Mouse (Mus musculus): ENCODE data around the gene Gm17387. TPM values are rescaled to one million over a fixed set of nuclear protein-coding genes. Genes with fewer than 3 reads are reported as not detected.
"Not testable (repeated sequence)": the region's sequence is repeated elsewhere in the genome, so short reads cannot be mapped to it uniquely, and the experiment has no call there.

The Gm17387 gene
- total RNA-seq, 2 experiments from 2014 or later, result not detected

GRCm38 (mm10) chr7:141016707-141017697 lies 11.9 kb upstream of the Gm17387 start:
- DNase-seq (ENCODE audit: low spot score in 2 of 2), result no peak

GRCm38 (mm10) chr7:141017824-141018223 lies 11.1 kb upstream of the Gm17387 start, which contains the start of gene Ifitm6:
Gene Ifitm6, minus strand, starts transcription at chr7:141017924.
- DNase-seq (ENCODE audit: low spot score in 2 of 2), result not testable (repeated sequence)

GRCm38 (mm10) chr7:141019028-141019427 lies 9.9 kb upstream of the Gm17387 start:
- DNase-seq (ENCODE audit: low spot score in 2 of 2), result no peak

DNA sequence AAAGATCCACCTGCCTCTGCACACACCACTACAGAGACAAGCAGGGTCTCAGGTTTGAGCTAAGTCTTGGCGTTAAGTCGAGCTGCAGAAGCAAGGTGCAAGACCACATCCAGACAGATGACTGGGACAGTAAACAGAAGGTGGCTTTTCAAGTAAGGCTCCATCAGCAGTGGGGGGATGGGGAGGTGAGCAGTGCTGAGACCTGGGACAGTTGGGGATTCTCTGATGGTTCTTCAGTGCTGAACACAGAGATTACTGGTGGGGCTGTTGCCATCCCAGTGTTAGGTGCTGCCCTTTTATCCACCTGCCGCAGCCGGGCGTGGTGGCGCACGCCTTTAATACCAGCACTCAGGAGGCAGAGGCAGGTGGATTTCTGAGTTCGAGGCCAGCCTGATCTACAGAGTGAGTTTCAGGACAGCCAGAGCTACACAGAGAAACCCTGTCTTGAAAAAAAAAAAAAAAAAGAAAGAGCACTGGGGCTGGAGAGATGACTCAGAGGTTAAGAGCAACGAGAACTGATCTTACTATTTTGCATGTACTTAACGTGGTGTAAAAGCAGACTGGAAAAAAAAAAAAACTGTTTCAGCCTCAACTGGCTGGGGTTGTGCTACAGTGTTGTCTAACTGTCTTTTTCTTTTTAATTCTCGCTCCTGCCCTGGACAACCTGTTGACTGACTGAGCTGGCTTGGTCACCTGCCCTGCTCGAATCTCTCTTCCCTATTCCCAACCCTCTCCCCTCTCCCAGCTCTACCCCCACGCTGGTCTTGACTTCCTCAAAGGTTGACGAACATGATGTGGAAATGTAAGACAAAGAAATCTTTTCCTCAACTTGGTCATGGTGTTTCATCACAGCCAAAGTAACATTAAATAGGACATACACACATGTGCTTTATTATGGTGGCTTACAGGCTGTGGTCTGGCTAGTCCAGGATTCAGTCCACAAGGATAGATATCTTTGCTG lies 7.2 kb upstream of the Gm17387 start:
- DNase-seq (ENCODE audit: low spot score in 2 of 2), result no peak

DNA sequence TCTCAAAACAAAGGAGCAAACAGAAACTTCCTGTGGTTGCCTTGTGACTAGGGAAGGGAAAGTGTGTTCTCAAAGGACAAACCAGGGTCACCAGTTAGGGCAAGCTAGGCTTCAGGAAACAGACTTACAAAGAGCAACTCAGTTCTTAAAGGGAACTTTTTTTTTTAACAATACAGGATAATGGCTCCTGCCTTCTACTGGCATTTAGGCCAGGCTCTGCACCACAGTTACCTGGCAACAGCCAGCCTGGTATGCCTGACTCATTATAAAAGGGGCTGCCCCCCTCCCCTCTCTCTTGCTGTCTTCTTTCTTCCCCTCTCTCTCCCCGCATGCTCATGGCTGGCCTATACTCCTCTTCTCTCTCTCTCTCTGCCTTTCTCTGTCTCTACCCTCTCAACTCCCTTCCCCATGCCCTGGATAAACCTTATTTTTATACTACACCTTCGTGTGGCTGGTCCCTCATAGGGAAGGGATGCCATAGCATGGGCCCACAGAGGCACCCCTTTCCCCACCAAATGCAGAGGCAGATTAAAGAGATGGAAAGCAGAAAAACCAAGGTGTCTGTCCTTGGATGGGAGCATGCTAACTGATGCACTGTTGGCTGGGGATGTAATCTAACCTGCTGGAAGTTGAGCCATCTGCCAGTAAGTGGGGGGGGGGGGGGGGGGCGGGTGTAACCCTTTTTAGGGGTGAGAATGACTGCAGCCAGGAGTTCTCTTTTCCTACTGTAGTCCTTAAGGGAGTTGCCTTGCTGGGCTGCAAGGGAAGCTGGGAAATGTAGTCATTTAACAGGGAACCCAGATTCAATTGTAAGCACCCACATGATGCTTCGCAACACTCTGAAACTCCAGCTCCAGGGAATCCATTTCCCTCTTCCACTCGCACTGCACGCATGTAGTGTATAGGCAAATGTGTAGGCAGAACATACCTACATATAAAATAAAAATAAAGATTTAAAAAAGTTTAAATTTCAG lies 3.8 kb upstream of the Gm17387 start:
- no peak for DNase-seq (ENCODE audit: low spot score in 2 of 2)

DNA sequence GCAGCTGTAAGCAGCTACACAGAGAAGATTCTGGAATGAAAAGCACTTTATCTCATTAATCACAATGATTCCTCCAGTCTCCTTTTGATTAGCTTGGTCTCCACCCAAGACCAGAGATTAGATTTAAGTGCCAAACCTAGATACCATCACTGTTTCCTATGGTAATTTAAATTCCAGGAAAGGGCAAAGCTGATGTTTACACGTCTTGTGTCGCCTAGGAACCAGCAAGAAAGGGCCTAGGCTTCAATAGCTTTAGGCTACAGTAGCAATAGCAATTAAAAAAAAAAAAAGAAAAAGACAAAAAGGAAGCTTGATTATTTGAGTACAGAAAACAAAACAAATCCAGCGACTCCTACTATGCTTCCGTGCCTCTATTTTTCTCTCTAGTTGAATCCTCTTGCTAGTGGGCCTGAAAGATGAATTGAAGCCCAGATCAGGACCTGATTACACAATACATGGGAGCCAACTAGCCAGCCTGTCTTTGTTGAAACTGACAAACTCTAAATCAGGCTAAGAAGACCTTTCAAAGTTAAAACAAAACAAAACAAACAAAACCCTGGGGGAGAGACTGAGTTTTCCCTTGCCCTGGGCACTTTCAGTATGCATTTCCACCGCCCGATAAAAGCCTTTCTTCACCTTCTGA lies 2.7 kb upstream of the Gm17387 start:
- no peak for DNase-seq (ENCODE audit: low spot score in 2 of 2)

DNA sequence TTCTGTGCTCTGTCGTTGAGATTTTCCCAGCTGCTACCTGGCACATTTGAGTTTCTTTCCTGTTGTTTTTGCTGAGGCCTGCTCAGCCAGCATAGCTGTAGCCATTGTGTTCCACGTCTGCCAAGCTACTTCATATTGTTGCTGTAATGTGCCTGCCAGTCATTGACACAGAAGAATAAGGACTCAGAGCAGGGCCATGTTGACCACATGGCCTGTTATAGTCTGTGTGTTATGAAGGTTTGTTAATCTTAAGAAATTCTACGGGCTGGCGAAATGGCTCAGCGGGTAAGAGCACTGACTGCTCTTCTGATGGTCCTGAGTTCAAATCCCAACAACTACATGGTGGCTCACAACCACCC lies 2.2 kb upstream of the Gm17387 start:
- DNase-seq (ENCODE audit: low spot score in 2 of 2), result no peak

DNA sequence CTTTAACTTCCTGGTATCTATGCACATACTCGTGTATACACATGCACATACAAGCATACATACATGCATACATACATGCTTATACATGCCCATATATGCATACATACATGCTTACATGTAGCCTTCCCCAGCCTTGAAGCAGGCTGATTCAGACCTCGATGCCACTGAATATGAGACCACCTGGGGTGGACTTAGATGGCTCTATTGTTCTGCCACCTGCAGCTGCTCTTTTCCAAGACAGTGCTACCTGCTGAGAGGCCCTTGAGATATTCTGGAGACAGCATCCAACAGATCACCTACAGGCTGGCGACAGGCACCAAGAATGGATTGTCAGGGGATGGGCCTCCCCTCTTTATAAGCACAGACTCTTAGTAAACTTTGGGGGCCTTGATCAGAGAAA lies 1.5 kb downstream of the Gm17387 start:
- DNase-seq (ENCODE audit: low spot score in 2 of 2), result no peak

DNA sequence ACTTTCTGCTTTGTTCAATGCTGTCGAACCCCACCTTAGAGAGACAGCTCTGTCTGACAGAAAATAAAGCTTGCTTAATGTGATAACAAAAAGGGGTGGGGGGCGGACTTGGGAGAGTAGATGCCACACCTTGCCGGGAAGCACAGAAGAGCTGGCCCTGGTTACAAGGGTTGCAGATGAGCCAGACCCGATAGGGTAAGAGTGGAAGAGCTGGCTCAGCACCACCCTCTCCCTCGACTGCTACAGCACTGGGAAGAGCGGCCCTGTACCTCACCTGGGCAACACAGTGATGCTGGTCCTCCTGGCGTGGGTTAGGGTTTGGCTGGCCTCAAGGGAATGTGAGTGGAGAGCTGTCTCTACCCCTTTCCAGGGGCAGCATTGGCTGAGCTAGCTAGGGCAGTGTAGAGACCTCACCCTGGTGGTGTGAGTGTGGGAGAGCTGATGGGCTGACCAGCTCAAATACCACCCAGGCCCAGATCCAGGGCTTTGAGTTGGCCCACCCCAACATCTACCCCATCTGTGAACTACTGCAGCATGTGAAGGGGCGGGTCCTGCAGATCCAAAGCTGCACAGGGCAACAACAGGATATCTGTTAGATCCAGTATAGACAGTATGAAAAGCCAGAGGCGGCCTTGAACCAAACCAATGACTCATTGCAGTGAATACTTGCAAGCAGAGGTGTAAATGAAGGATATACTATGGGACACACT lies 3.7 kb downstream of the Gm17387 start:
- no peak for DNase-seq (ENCODE audit: low spot score in 2 of 2)

DNA sequence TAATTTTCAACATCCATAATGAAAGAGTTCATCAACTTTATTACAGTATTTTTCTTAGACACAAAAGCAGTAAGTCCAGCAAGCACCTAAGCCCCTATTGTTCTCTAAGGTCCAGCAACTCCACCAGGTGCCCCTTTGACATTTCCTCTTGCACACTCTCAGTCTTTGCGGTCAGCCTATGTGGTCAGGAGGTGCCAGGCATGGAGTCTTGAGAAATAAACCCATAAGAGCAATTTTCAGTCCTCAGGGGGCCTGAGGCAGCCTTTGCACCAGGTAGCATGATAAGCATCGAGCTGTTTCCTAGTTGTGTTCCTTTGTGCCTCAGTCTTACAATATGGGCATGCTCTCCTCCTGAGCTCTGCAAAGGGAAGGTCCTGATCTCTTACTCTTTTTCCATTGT lies 7.7 kb downstream of the Gm17387 start:
- not testable (repeated sequence) for DNase-seq (ENCODE audit: low spot score in 2 of 2)

DNA sequence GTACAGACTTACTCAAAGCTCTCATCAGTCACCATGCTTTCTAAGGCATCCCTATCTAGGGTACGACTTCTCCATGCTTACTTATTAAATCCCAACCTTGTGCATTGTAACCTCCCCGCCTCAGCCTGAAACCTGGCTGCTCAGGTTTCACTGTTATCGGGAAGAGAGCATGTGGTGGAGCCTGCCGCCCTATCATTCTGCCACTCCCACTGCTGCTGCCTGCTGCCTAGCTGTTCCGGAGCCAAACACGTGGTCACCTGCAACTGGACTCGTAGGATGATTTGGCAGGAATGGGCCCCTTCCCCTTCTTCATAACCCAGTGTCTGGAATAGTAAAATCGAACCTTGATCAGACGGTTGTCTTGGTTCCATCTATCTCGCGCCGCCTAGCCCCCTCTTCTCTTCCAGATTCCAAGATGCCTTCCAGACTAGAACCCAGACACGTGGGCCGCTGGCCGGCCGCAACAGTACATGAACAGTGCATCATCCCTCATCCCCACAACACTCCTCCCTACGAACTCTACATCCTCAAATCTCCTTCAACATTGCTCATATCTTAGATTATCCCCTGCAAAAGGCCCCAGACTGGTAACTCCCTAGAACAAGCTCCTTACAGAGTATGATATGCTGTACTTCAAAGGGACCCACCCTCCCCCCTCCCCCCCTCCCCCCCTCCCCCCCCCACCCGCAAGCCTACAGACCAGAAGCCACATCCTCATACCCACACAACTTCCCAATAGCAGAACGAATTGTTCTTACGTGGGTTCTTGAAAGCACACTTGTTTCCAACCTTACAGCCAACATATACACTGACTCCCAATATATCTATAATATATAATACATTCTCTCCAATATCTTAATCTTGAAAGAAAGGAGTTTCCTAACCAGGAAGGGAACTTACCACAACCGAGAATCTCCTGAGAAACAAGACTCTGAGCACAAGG lies 9.4 kb downstream of the Gm17387 start:
- no peak for DNase-seq (ENCODE audit: low spot score in 2 of 2)

- DNase-seq (ENCODE audit: low spot score in 2 of 2), result no peak
Measured at GRCm38 (mm10) chr7:141039386-141040107, 10.6 kb downstream of the Gm17387 start.

GRCm38 (mm10) chr7:141040867-141041606 lies 12.1 kb downstream of the Gm17387 start:
- DNase-seq (ENCODE audit: low spot score in 2 of 2), result no peak

- DNase-seq (ENCODE audit: low spot score in 2 of 2), result peak in 1 of 2 experiments; percentile 39
Measured at GRCm38 (mm10) chr7:141041661-141042060, 12.7 kb downstream of the Gm17387 start.

DNA sequence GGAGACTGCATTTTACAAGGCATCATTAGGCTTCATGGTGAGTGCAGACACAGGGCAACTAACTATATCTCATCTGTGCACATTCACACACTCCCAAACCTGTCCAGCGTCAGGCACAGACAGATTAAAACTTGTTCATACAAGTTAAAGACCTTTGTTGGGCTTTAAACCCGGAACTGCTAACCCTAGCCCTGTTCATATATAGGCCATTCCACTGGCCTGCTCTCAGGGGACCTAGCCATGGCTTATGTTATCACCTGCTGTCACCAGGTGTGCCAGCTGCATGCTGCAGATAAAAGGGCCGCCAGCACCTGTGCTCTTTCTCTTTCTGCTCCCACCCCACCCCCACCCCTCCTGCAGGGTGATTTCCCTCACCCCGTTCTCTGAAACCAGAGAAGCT lies 13.6 kb downstream of the Gm17387 start:
- no peak for DNase-seq (ENCODE audit: low spot score in 2 of 2)

- no peak for DNase-seq (ENCODE audit: low spot score in 2 of 2)
Measured at GRCm38 (mm10) chr7:141046931-141047580, 18.1 kb downstream of the Gm17387 start.

Data from layer of hippocampus, adult 18-20 months (tissue).